Mouse (Mus musculus) colon, adult 2 months (tissue): ENCODE data around the gene Pih1h3b. TPM values are rescaled to one million over a fixed set of nuclear protein-coding genes. Genes with fewer than 3 reads are reported as not detected.

ENCODE experiments used
- polyA plus RNA-seq: library from polyadenylated mRNA; depleted of rRNA; stranded (reverse); fragments of >200 nt; gene quantifications from 2 replicates; pipeline ENCODE4 v1.2.3, GENCODE M21; 2012; rRNA removed

The Pih1h3b gene
- polyA plus RNA-seq = not detected in 2 replicates

DNA sequence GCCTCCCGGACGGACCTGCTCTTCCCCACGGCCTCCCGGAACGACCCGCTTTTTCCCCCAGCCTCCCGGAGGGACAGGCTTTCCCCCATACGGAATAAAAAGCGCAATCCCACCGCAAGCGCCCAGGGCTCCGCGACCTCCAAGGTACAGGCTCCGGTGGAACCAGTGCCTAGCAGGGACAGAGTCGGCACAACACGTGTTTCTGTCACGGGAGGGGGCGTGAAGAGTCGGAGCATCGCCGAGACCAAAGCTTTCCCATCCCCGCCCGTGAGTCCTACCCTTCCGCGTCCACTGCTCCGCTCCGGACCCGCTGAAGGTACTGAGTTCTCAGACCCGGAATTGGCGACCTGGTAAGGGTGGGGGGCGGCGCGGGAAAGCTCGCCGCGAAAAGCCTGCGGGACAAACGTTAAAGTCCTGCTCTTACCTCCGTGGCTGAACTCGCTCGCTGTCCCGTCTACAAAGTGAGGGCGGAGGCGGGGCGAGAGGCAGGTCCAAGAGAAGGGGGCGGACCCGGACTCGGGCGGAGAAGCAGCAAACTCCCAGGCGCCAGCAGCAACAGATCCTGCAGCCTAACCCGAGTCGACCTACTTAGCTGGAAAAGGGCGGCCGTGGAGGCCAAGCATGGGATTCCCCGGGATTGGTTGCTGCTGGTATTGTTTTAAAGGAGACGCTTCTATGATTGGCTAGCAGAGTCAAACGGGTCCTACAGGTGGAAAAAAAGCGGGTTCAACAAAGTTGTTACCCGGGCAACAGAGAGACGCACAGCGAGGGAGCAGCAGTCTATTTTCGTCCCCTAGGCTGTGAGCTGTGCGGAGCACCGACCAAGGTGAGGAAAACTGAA lies at the start of gene Pih1h3b, which contains the start of gene Nup62cl:
TSS of gene Pih1h3b (plus strand) at position 745 of the 841 bp plus-strand sequence.
TSS of gene Nup62cl (minus strand) at position 578 of the 841 bp plus-strand sequence.

Other genes starting within 250 kb of the Pih1h3b start
- 2.1 and 2.7 TPM in 2 replicates for gene Morc4, start 191.2 kb upstream of the Pih1h3b start, polyA plus RNA-seq
- 0.09 and 0.21 TPM in 2 replicates for gene Rbm41, start 64.3 kb upstream of the Pih1h3b start, polyA plus RNA-seq
- 0.38 TPM in 1 of 2 replicates, not detected in the other for gene Nup62cl, start 167 bp upstream of the Pih1h3b start, polyA plus RNA-seq